Mouse (Mus musculus) telencephalon, adult 2 months (tissue): Measurements from ENCODE around the gene Ctf1.
"Not testable (repeated sequence)": the region's sequence is repeated elsewhere in the genome, so short reads cannot be mapped to it uniquely, and the experiment has no call there.

Source experiments
- DNase-seq: peaks from one replicate; pipeline ENCODE4 v3.0.0-alpha.2; 2011; ENCODE audit warnings: low read depth, low spot score

The Ctf1 gene

DNA sequence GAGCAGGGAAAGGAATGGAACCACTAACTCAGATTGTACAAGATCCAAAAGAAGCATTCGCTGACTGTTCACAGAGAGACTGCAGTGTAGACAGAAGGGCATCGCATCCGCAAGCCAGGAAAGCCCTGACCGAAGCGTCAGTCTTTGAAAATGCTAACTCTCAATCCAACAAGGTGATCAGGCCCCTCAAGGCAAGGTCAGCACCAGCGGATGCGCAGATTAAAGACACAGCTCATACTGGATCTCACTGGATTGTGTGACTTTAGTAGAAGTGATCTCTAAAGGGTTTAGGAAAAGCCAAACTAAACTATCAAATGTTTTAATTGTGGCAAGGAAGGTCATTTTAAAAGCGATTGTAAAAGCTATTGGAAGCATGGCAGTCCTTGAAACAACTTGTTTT lies 19.2 kb upstream of the Ctf1 start:
- DNase-seq = no peak

DNA sequence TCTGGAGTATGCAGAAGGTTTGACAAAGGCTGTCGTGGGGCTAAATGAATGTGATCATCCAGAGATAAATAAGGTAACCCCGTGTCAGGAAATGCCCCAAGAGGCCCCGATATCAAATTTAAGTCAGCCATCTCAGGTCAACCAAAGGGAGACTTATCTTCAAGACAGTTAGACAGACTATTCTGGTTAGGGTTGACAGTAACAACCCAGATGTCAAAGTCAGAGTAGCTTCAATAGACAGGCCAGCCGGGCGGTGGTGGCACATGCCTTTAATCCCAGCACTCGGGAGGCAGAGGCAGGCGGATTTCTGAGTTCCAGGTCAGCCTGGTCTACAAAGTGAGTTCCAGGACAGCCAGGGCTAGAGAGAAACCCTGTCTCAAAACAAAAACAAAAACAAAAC lies 18.8 kb upstream of the Ctf1 start:
- DNase-seq = not testable (repeated sequence)

DNA sequence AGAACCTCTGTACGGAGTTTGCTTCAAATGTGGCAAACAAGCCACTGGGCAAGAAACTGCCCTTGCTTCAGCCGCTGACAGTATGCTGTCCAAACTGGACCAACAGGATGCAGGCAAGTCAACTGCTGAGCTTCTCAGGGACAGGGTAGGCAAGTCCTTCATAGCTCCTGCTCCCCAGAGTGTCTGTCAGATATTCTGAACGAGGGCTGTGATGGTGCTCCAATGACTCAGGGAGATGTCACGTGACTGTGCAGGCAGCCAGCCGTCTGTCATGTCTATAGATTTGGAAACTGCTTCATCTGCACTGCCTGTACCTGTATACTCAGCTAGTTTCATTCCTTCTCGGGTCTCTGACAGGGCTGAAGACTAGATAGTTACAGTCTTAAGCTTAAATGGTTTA lies 13.6 kb upstream of the Ctf1 start:
- DNase-seq = no peak

DNA sequence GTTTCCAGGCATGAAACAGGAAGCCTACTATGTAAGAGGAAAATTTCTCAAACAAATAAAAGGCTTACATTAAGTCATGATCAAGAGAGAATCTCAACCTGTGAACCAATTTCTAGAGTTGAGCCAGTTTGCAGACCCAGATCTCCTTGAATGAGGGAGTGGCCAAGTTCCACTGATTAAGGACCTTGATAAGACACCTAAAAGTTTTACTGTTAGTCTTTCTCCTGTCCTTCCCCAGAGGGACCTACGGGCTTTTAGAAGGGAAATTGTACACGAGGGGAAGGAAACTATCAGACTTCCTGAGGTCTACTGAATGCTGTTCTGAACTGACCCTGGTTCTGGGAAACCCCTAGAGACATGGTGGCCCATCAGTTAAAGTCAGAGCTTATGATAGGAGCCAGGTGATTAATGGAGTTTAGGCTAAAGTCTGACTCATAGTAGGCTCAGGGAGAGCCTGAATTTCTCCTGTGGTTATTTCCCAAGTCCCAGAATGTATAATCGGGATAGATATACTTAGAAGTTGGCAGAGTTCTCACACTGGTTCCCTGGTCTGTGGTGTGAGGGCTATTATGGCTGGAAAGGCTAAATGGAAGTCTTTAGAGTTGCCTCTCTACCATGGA lies 11.7 kb upstream of the Ctf1 start:
- no peak for DNase-seq

DNA sequence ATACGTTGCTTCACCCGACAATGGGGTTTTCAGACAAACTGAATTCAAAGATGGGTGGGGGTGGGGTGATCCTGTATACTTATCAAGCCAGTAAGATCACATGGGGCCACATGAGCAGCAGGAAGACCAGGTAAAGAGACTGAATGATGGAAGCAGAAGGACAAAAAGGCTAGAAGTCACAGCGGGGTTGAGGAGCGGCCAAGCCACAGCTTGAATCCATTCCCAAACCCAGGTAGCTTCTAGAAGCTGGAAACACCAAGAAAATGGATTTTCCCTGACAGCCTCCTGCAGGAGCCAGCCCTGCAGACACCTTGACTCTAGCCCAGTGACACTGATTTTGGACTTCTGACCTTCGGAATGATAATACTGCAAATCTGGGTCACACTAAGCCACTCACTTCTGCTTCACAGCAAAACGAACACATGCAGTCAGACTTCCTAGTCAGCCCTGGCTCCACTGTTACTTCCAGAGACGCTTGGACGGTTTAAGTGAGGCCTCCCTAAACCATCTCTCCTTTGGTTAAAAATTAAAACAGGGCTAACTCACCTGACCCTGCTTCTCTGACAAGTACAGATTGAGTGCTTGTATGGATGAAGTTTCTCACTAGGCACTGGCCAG lies 8.9 kb upstream of the Ctf1 start:
- DNase-seq = no peak

DNA sequence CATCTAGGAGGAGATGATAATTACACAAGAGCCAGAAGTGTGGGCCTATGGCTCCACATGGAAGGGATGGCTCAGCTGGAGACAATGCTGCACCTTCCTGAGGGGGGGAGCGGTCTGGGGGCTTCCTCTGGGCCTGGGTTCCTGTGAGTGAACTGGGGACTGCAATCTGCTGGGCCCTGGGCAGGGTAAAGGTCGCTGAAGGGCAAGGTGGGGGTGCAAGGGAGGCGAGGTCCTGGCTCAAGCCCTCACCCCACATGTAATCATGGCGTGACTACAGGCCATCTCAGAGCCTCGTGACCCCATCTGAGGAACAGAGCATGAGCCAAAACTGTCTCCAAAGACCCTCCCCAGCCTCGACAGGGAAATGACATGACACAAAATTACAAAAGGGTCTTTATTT lies 7.9 kb upstream of the Ctf1 start:
- DNase-seq = no peak

DNA sequence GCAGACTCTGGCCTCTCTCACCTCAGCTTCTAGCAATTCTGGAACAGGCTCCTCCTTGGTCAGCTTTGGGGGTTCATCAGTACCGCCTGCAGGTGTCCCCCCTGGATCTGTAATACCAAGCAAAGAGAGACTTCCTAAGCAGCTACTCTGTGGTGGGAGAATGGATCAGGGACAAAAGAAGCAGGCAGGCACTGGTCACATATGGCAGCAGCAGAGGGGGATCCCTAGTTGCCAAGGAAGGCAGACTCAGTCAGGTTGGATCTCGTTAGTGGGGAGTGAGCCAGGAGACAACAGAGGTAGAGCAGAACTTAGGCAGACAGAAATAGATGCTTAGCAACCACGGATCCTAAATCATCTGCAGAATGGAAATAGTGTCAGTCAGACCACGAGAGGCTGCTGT lies 6.8 kb upstream of the Ctf1 start:
- no peak for DNase-seq

DNA sequence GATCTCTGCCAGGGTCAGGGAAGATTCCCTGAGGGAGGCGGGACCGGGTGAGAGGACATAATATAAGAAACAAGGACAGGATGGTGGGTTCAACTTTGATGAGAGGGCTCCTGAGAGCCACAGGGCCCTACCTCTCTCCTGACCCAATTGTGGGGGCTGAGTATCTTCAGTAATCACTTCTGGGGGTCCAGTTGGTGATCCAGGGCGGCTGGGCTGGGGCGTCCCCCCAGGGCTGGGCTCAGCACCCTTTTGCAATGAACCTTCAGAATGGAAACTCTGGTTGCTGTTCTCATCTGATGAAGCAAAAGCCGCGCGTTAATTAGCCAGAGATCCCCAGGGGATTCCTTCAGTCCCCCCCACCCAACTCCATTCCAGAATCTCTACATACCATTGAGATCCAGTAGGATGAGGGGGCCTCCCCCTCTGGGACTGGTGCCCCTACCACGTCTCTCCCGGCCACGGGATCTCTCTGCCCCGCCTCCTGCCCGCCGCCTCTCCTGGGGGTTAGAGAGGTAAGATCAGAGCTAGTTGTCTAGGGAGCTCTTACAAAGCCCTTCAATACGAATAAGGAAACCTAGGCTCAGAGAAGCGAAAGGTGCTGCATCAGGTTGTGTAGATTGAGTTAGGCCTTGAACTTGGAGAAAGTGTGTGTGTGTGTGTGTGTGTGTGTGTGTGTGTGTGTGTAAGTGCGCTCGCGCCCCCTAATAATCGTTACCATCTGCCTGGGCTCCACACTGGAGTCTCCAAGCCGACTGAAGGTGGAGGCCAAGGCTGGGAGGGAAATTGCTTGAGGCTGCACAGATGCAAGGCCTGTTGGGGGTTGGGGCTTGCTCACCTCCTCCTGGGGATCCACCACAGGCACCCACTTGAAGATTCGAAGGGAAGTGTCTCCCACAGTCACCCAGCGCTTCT lies 5.2 kb upstream of the Ctf1 start:
- no peak for DNase-seq

DNA sequence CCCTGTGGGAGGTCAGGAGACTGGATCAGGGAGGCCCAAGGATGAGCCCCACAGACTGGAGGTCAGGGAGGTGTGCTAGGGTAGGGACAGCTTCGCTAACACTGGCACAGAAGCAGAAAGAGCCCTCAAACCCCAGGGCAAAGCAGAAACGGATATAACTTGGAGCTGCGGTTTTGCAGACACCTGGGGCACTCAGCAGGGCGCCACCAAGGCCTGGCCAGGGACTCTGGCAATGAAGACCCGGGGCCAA lies 4.7 kb upstream of the Ctf1 start:
- no peak for DNase-seq

DNA sequence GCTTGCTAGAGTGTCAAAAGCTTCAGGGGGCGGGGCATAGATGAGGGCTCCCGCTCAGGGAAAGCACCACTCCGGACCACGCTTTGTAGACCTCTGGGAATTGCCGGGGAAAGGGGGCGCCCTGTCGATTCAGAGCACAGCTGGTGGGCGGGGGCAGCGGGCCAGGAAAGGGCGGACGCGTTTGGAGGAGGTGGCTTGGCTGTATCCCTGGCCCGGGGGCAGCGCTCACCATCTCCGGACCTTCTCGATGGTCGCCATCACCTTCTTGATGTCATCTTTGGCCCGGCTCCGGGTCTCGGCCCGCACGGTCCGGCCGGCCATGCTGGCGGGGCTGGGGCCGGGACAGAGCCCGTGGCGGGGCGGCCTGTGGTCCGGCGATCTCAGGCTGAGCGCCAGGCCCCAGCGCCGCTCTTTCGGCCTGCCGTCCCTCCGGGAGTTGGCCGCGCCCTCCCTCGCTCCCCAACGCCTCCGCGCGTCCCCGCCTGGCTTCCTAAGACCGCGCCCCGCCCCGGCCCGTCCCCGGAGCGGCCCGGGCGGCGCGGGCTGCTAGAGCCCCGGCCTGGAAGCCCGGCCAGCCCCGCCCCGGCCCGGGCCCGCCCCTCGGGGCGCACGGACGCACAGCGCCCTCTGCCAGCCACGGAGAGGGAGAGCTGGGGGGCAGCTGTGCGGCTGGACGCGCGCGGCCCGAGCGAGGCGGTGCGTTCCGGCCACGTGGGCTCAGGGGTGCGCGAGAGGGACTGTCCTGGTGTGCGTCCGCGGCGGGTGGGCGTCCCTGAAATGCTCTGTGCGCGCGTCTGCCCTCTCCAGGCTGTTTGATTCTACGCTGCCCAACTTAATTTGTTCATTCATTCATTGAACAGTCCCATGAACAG lies 4.1 kb upstream of the Ctf1 start, which contains the start of gene Bcl7c:
Bcl7c (minus strand) TSS at position 727 of the 872 bp plus-strand sequence.
- DNase-seq = no peak

DNA sequence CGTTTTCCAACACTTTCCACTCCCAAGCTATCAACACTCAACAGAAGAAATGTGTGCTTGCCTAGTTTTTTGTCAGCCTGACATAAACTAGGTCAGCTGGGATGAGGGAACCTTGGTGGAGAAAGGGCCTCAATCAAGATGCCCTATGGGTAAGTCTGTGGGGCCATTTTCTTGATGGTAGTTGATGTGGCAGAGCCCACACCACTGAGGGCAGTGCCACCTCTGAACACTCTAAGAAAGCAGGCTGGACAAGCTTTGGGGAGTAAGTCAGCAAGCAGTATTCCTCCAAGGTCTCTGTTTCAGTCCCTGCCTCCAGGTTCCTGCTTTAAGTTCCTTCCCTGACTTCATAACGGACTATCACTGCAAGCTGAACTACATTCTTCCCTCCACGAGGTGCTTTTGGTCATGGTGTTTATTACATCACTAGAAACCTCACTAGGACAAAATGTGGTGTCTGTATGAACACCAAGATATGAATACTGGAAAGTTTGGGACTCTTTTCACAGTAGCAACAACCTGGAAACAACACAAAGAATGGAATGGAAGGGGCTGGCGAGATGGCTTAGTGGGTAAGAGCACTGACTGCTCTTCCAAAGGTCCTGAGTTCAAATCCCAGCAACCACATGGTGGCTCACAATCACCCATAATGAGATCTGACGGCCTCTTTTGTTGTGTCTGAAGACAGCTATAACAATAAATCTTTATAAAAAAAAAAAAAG lies 3.1 kb upstream of the Ctf1 start:
- no peak for DNase-seq

DNA sequence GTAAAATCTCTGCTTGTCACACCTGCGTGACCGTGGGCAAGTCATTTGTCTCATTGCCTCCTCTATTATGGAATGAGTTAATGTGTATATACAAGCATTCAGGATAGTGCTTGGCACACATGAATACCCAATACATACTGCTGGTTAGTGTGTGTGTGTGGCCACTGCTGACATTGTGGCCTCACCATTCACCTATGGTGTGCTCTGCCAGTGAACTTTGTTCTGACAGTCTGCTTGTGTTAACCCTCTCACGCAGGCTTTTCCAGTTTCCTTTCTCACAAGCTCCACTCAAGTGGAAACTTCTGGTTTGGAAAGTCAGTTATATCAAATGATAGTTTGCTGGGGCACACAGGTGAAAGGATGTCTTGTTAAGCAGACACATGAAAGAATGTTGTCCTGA lies 1.5 kb upstream of the Ctf1 start:
- no peak for DNase-seq

DNA sequence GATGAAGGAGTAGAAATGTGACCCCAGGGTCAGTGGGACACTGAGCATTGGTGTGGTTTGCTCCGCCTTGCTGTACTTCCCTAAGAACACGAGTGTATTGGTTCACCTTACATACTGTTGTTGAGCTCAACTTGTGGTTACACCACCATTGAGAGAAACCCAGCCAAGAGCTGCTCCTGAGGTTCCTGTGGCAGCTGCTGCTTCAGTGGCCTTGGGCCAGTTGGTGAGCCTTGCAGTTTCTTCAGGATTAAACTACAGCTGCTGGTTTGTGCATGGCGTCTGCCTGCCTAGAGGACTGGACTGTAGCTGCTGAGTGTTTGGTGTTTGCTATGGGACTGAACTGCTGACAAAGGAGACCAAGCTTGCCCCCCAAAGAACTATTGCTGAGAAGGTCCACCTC lies 1.1 kb upstream of the Ctf1 start:
- DNase-seq = no peak

DNA sequence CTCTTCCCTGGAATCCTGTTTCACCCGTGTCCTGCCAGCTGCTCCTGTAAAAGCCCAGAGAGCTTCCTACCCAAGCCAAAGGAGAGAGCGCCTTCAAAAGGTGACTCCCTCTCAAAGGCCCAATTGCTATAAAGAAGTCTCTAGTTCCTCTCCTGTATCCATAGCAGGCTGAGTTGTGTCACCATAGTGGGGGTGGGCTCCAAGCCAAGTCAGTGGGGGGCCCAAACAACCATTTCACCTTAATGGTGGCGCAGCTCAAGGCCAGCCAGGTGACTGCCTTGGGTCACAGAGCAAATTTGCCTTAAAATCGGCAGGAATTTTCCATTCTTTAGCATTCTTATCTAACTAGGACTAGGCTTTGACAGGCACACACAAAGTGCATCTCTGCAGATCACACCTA lies 2.3 kb downstream of the Ctf1 start:
- no peak for DNase-seq

DNA sequence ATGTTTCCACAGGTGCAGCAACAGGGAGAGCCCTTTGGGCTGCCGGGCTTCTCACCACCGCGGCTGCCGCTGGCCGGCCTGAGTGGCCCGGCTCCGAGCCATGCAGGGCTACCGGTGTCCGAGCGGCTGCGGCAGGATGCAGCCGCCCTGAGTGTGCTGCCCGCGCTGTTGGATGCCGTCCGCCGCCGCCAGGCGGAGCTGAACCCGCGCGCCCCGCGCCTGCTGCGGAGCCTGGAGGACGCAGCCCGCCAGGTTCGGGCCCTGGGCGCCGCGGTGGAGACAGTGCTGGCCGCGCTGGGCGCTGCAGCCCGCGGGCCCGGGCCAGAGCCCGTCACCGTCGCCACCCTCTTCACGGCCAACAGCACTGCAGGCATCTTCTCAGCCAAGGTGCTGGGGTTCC lies 4.5 kb downstream of the Ctf1 start:
- no peak for DNase-seq

DNA sequence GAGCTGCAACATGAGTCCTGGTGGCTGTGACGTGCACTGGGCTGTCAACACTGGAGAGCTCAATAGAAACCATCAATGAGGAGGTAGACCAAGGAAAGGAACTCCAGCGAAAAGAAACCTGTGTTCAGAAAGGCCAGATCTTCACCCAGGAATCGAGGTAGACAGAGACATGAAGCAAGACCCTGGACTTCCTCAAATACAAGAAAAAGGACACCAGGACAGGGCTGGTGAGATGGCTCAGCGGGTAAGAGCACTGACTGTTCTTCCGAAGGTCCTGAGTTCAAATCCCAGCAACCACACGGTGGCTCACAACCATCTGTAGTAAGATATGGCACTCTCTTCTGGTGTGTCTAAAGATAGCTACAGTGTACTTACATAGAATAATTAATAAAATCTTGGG lies 5.8 kb downstream of the Ctf1 start:
- no peak for DNase-seq

DNA sequence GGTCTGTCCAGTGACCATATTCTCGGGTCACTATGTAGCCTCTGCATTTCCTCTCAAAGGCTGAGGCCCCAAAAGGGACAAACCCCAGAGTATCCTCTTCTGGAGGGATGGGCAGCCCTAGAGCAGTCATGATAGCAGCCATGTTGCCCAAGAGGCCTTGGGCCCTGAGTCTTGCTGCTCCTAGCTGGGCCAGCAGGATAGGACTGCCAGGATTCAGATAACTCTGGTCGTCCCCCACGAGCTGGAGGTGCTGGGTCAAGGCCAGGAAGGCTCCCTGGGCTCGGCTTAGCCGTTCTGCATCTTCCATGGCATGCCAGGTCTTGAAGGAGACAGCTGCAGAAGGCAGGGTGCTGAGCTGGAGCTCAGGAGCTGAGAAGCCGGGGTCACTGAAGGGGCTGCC lies 6.7 kb downstream of the Ctf1 start:
- no peak for DNase-seq

DNA sequence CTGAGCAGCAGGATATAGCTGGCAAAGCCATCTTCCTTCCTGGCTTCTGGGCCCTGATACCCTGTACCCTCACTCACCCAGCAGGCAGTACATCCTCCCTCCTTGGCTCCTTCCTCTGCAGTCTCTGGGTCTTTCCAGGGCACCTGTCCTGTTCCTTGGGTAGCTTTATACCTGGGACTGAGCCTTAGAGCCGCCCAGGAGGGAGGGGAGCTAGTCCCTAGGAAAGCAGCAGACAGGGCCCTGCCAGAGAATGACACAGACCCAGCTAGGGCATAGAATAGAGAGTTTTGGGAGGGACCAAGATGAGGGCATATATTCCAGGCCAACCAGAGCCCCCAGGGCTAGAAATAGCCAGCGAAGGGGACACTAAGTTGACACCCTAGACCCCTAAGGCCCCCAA lies 13.0 kb downstream of the Ctf1 start:
- DNase-seq = no peak

DNA sequence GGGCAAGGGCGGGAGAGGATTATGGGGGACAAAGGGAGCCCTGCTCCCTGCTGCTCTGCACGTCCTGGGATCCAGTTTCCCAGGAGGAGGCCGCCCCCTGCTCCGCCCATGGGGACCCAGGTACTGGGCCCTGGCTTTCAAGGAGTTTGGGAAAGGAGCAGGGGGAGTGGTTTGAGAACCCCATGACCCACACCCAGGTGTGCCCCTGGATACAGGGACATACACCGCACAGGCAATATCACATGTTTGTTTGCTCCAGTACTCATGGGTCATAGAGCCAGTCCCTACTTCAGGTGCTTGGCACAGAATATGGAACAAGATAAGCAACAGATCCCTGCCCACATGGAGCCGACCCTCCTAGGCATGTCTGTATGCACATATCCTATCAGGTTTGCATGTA lies 13.4 kb downstream of the Ctf1 start:
- no peak for DNase-seq

DNA sequence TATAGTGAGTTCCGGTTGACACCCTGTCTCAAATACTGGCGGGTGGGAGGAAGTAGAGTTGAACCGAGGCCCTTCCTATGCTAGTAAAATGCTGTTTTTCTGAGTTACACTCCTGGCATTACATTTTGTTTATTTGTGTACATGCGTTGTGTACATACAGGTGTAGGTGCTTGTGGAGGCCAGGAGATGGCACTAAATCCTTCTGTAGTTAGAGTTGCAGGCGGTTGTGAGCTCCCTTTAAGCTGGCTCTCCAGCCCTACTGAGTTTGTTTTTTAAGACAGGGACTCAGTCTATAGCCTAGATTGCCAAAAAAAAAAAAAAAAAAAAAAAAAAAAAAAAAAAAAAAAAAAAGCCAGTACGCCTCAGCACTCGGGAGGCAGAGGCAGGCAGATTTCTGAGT lies 15.4 kb downstream of the Ctf1 start:
- DNase-seq = no peak

DNA sequence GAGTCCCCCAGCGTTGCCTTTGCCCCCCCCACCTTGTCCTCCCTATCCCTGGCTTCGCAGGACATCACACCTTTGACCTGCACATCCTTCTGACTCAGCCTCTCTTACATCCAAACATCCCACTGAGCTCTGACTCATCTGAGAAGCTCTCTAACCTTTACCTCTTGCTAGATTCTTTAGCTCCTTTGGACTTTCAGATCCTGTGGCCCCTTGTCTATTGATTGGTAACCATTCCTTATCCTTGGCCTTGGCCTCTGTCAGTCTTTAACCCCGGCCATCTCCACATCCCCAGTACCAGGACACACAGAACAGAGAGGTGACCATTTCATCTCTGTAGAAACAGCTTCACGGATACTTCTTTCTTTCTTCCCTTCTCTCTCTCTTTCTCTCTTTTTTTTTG lies 17.6 kb downstream of the Ctf1 start:
- no peak for DNase-seq

DNA sequence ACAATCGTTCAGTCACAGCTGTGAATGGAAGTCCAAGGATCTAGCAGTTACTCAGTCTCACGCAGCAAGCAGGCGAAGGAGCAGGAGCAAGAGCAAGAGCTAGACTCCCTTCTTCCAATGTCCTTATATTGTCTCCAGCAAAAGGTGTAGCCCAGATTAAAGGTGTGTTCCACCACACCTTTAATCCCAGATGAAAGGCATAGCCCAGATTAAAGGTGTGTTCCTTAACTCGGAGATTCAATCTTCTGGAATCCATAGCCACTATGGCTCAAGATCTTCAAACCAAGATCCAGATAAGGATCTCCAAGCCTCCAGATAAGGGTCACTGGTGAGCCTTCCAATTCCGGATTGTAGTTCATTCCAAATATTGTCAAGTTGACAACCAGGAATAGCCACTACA lies 19.5 kb downstream of the Ctf1 start, which contains the start of gene Ctf2:
Ctf2 (minus strand) TSS at position 101 of the 400 bp plus-strand sequence.
- not testable (repeated sequence) for DNase-seq
